Mouse (Mus musculus) CD4-positive naive resting alpha-beta T cell, adult 57 days (primary cell): ENCODE results near the gene Tmppe. TPM values are rescaled to one million over a fixed set of nuclear protein-coding genes. Genes with fewer than 3 reads are reported as not detected.

Experiments used
- total RNA-seq: library from RNA; stranded (reverse); gene quantifications from one replicate; pipeline ENCODE4 v1.2.4, GENCODE M21; 2023

The Tmppe gene
- 14.2 TPM for total RNA-seq

DNA sequence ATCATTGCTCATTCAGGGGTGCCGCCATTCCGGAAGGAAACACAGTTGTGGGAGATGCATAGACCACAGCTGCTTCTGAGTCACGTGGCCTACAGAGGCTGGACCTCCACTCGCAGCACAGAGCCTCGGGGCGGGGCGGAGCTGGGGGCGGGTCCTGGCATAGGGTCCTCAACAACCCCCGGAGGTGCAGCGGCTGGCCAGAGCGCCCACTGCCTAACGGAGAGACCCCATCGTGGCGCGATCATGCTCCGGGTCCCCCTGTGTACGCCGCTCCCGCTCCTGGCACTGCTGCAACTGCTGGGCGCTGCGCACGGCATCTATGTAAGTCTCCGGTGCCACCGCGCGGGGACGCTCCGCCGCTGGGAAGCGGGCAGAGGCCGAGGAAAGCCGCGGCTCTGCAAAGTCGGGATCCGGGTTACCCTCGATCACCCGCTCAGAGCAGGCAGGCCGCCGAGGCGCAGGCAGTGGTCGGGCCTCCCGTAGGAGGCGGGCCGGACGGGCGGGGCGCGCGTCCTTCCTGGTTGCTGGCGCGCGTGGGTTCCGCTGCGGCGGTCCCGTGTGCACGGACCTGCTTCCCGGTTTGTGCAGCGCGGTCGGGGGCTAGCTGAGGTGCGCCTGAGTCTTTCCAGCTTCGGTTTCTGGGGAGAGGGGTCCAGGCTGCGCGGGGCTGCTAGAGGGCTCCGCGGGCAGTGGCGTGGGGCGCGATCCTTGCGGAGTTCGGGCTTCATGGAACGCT lies at the start of gene Tmppe, which contains the start of gene Glb1:
Tmppe (plus strand) TSS at position 157 of the 736 bp plus-strand sequence.
Glb1 (plus strand) TSS at position 128 of the 736 bp plus-strand sequence.

DNA sequence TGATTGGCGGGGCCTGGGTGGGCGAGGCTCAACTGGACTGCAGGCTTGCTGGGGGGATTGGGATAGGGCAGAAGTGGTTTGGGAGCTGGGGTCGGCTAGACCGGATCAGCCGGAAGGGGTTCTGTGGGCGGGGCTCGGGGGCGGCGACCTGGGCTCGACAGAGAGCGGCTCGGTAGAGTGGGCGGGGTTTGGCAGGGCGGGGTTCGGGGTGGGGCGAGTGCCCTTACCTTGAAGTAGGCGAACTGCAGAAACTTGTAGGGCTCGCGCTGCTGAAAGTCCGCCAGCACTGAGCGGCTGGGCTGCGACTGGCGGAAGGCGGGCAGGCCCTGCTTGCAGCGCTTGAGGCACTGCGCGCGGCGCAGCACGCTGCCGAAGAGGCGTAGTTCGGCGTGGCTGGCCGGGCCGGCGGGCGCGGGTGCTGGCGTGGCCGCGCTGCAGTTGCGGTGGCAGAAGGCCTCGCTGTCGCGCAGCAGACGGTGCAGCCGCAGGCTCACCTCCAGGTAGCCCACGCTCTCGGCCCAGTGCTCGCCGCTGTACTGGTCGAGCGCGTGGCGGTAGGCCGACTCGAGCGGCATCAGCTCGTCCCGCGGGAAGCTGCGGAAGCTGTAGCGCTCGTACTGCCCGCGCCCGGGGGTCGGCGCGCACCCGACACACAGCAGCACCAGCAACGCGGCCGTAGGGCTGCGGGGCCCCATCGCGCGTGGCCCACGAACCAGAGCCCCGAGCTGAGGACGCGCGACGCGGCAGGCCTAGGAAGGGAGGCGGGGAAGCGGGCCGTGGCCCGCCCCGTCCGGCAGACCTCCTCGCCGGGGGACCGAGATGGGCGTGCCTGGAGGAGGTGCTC lies 10.8 kb upstream of the Tmppe start, which contains the start of gene Crtap:
Crtap (minus strand) TSS at position 771 of the 844 bp plus-strand sequence.

Other genes with a start within 250 kb of the Tmppe start
- not detected for gene Bcl2a1c, start 71.0 kb upstream of the Tmppe start, total RNA-seq
- gene Crtap, start 10.4 kb upstream of the Tmppe start, total RNA-seq: 7.3 TPM
- 22.8 TPM for gene Glb1, start within 50 bp of the Tmppe start, total RNA-seq
- 0.53 TPM for gene Ccr4, start 103.8 kb downstream of the Tmppe start, total RNA-seq
- gene C130032M10Rik, start 114.6 kb downstream of the Tmppe start, total RNA-seq: not detected
- gene Trim71, start 163.3 kb downstream of the Tmppe start, total RNA-seq: not detected
- gene Cnot10, start 239.1 kb downstream of the Tmppe start, total RNA-seq: 67.6 TPM